ENCODE assay signal across 9 mouse cellular contexts in genomic region chrX:10215972-10216371, GRCm38 (mm10). TPM values are rescaled to one million over a fixed set of nuclear protein-coding genes. Genes with fewer than 3 reads are reported as not detected.
DNase-seq lines count a peak whose midpoint lies in the region; ATAC-seq and TF ChIP-seq lines count a peak whose summit lies in the region.
"Had no signal": no experiment of that assay in that cellular context is flagged by ENCODE, and none has a peak within 500 bp of the region (broad histone marks: within the 10 kb centered on the region; RNA-seq: fewer than 3 reads in every experiment).

No protein-coding gene starts in this region.

- H3K27me3 ChIP-seq in forebrain, embryonic 10.5 days (ENCODE audit: poor library complexity, severe bottlenecking) = no peaks in the 10 kb centered on the region
- no peaks in the 10 kb centered on the region for H3K27me3 ChIP-seq in intestine, postnatal 0 days (replicated peaks; ENCODE audit: control insufficient read depth, insufficient read depth, low read length)
- no peaks in the 10 kb centered on the region for H3K27me3 ChIP-seq in liver, postnatal 0 days (ENCODE audit: insufficient read depth, low read length)

- H3K4me3 ChIP-seq in forebrain, embryonic 10.5 days = peak overlapping the region; percentile 61
- peak overlapping the region; percentile 61 for H3K4me3 ChIP-seq in intestine, postnatal 0 days (ENCODE audit: low read depth, low read length)
- peak overlapping the region; percentile 62 for H3K4me3 ChIP-seq in liver, postnatal 0 days (ENCODE audit: low read depth, low read length)

- H3K9me3 ChIP-seq in forebrain, embryonic 10.5 days = no peaks in the 10 kb centered on the region
- no peaks in the 10 kb centered on the region for H3K9me3 ChIP-seq in intestine, postnatal 0 days (ENCODE audit: control insufficient read depth)
- H3K9me3 ChIP-seq in liver, postnatal 0 days (ENCODE audit: low read length) = no peaks in the 10 kb centered on the region

- no peaks in the 10 kb centered on the region for H3K36me3 ChIP-seq in forebrain, embryonic 10.5 days (replicated peaks)
- no peaks in the 10 kb centered on the region for H3K36me3 ChIP-seq in intestine, postnatal 0 days (ENCODE audit: control insufficient read depth, insufficient read depth)
- H3K36me3 ChIP-seq in liver, postnatal 0 days (replicated peaks; ENCODE audit: insufficient read depth, low read length) = no peaks in the 10 kb centered on the region

- TF ChIP-seq EP300 in liver, postnatal 0 days (IDR thresholded peaks at IDR 0.05; ENCODE audit: low read depth) = no peak

- peak overlapping the region; percentile 86 for H3K27ac ChIP-seq in forebrain, embryonic 10.5 days
- H3K27ac ChIP-seq in intestine, postnatal 0 days (ENCODE audit: low read depth, low read length) = peak overlapping the region; percentile 82
- peak overlapping the region; percentile 74 for H3K27ac ChIP-seq in liver, postnatal 0 days (ENCODE audit: low read depth)

- DNase-seq in right cerebral cortex, adult 18-20 months = peak; percentile 23
- DNase-seq in right cerebral cortex, postnatal 14 days = no peak
- peak; percentile 79 for DNase-seq in brain, embryonic 14.5 days (ENCODE audit: low read depth)
- DNase-seq in forebrain, embryonic 10.5 days (ENCODE audit: extremely low spot score, low spot score) = no peak
- no peak for DNase-seq in liver, postnatal 0 days
- DNase-seq in retina, postnatal 1 day = peak; percentile 73
- no peak for DNase-seq in adrenal gland, postnatal 10 days

- WGBS in forebrain, embryonic 10.5 days = 23% methylated on average over 16 of the region's 16 CpGs
- 26% methylated on average over 16 of the region's 16 CpGs for WGBS in intestine, postnatal 0 days
- WGBS in liver, postnatal 0 days (ENCODE audit: insufficient replicate concordance) = 15% methylated on average over 16 of the region's 16 CpGs

- no peak for TF ChIP-seq CTCF in brain, embryonic 14.5 days (IDR thresholded peaks at IDR 0.05; ENCODE audit: borderline replicate concordance, extremely low read depth, insufficient read depth, insufficient read length)
- TF ChIP-seq CTCF in intestine, postnatal 0 days (IDR thresholded peaks at IDR 0.05; ENCODE audit: low read depth) = no peak
- no peak for TF ChIP-seq CTCF in liver, postnatal 0 days (IDR thresholded peaks at IDR 0.05; ENCODE audit: low read depth)

- no peaks in the 10 kb centered on the region for H3K4me1 ChIP-seq in forebrain, embryonic 10.5 days
- no peaks in the 10 kb centered on the region for H3K4me1 ChIP-seq in intestine, postnatal 0 days (replicated peaks; ENCODE audit: control insufficient read depth, insufficient read depth, low read length)
- H3K4me1 ChIP-seq in liver, postnatal 0 days (ENCODE audit: insufficient read depth) = no peaks in the 10 kb centered on the region

- peak overlapping the region; percentile 52 for H3K4me2 ChIP-seq in intestine, postnatal 0 days (replicated peaks; ENCODE audit: low read depth)
- peak overlapping the region; percentile 64 for H3K4me2 ChIP-seq in liver, postnatal 0 days (ENCODE audit: low read depth, low read length)

- TF ChIP-seq POLR2A in brain, embryonic 14.5 days (IDR thresholded peaks at IDR 0.05; ENCODE audit: borderline replicate concordance, extremely low read depth, insufficient read depth, insufficient read length, poor library complexity, severe bottlenecking) = no peak

- H3K9ac ChIP-seq in intestine, postnatal 0 days (ENCODE audit: low read depth, low read length) = peak overlapping the region; percentile 53
- peak overlapping the region; percentile 70 for H3K9ac ChIP-seq in liver, postnatal 0 days (replicated peaks)

- ATAC-seq in intestine, postnatal 0 days = peak; percentile 39; the same call in 1 of the 2 replicates
- ATAC-seq in liver, postnatal 0 days = peak; percentile 31

RNA-seq across cellular contexts. Expression of gene Rpgr, which starts 0.7 kb away (rescaled TPM):
- polyA plus RNA-seq in brain, embryonic 14.5 days (2012; rRNA removed) = 22.7 and 24.5 TPM in 2 replicates
- 28.4 and 29.2 TPM in 2 replicates for polyA plus RNA-seq in forebrain, embryonic 10.5 days (2016; fragmentation: Nextera tagmentation; extraction: Ambion mirVana)
- 4.1 and 4.8 TPM in 2 replicates for polyA plus RNA-seq in intestine, postnatal 0 days (2015; fragmentation: Nextera tagmentation; extraction: Ambion mirVana)
- polyA plus RNA-seq in liver, postnatal 0 days (2015; fragmentation: Nextera tagmentation; extraction: Ambion mirVana) = 1.5 and 2.0 TPM in 2 replicates
- total RNA-seq in adrenal gland, postnatal 10 days (2021) = 1 to 10 TPM; 5.1 to 6.3 TPM

RNA-seq across cellular contexts. Expression of gene Otc, which starts 36.1 kb away (rescaled TPM):
- 0.03 TPM in 1 of 2 replicates, not detected in the other for polyA plus RNA-seq in brain, embryonic 14.5 days (2012; rRNA removed)
- not detected in 2 replicates for polyA plus RNA-seq in forebrain, embryonic 10.5 days (2016; fragmentation: Nextera tagmentation; extraction: Ambion mirVana)
- polyA plus RNA-seq in intestine, postnatal 0 days (2015; fragmentation: Nextera tagmentation; extraction: Ambion mirVana) = 42.9 and 50.2 TPM in 2 replicates
- polyA plus RNA-seq in liver, postnatal 0 days (2015; fragmentation: Nextera tagmentation; extraction: Ambion mirVana) = 86.1 and 90.2 TPM in 2 replicates
- 10 to 100 TPM; 15.0 to 30.6 TPM for total RNA-seq in adrenal gland, postnatal 10 days (2021)
- total RNA-seq: hematopoietic stem cell, adult 5-6 weeks had no signal

Comparison
In these comparisons a context has a peak if more than half of its experiments do, and no peak if none do; other contexts are left out.
1. DNase-seq: peak in right cerebral cortex, adult 18-20 months (single experiment), brain, embryonic 14.5 days (single experiment) and retina, postnatal 1 day (single experiment); none in right cerebral cortex, postnatal 14 days (single experiment), forebrain, embryonic 10.5 days (single experiment), liver, postnatal 0 days (single experiment) and adrenal gland, postnatal 10 days (single experiment).
2. RNA of gene Otc, which starts 36.1 kb away (polyA plus RNA-seq): 86.1 to 90.2 TPM in liver, postnatal 0 days and 42.9 to 50.2 TPM in intestine, postnatal 0 days; 0.03 TPM in brain, embryonic 14.5 days and not detected in forebrain, embryonic 10.5 days; every median in the first group is over 10 times any median in the second.
3. Peak in every context shown above with its lines, with median percentiles within 50 percentile points of each other: H3K27ac ChIP-seq and H3K4me3 ChIP-seq.